Mouse (Mus musculus): ENCODE results near the gene Rem1.

Rem1 gene

GRCm38 (mm10) chr2:152626774-152627591, at the start of gene Rem1:
Rem1 (plus strand) TSS chr2:152626951.
- in situ Hi-C loops (cut with MseI, MboI) = no loop called here

GRCm38 (mm10) chr2:152580107-152580506, 46.6 kb upstream of the Rem1 start, which contains the start of gene Defb19:
Defb19 (minus strand) TSS chr2:152580312.
- in situ Hi-C loops (cut with MseI, MboI) = no loop called here

- in situ Hi-C loops (cut with MseI, MboI) = no loop called here
Observed at GRCm38 (mm10) chr2:152580612-152581011, 46.1 kb upstream of the Rem1 start.

GRCm38 (mm10) chr2:152586926-152587560, 39.7 kb upstream of the Rem1 start:
- in situ Hi-C loops (cut with MseI, MboI) = no loop called here

- in situ Hi-C loops (cut with MseI, MboI) = no loop called here
Observed at GRCm38 (mm10) chr2:152588450-152588849, 38.3 kb upstream of the Rem1 start.

GRCm38 (mm10) chr2:152589021-152589420, 37.7 kb upstream of the Rem1 start:
- in situ Hi-C loops (cut with MseI, MboI) = no loop called here

GRCm38 (mm10) chr2:152599299-152599698, 27.5 kb upstream of the Rem1 start, which contains the start of gene Defb45:
Defb45 (minus strand) TSS chr2:152599399.
- in situ Hi-C loops (cut with MseI, MboI) = no loop called here

- in situ Hi-C loops (cut with MseI, MboI) = no loop called here
Observed at GRCm38 (mm10) chr2:152600076-152600475, 26.7 kb upstream of the Rem1 start.

- in situ Hi-C loops (cut with MseI, MboI) = no loop called here
Observed at GRCm38 (mm10) chr2:152601275-152601960, 25.3 kb upstream of the Rem1 start.

- in situ Hi-C loops (cut with MseI, MboI) = no loop called here
Observed at GRCm38 (mm10) chr2:152604057-152604456, 22.7 kb upstream of the Rem1 start, which contains the start of gene Defb36. Defb36 (plus strand) TSS chr2:152604327.

GRCm38 (mm10) chr2:152607746-152608145, 19.0 kb upstream of the Rem1 start:
- in situ Hi-C loops (cut with MseI, MboI) = no loop called here

GRCm38 (mm10) chr2:152608719-152609118, 18.0 kb upstream of the Rem1 start:
- in situ Hi-C loops (cut with MseI, MboI) = no loop called here

- in situ Hi-C loops (cut with MseI, MboI) = no loop called here
Observed at GRCm38 (mm10) chr2:152612193-152612592, 14.6 kb upstream of the Rem1 start.

GRCm38 (mm10) chr2:152615563-152615962, 11.2 kb upstream of the Rem1 start:
- in situ Hi-C loops (cut with MseI, MboI) = loop anchor here (5.0 kb wide), 1 partner anchor 42 kb away; no protein-coding TSS in a partner anchor

- in situ Hi-C loops (cut with MseI, MboI) = loop anchor here (5.0 kb wide), 1 partner anchor 41 kb away; no protein-coding TSS in a partner anchor
Observed at GRCm38 (mm10) chr2:152616470-152616869, 10.3 kb upstream of the Rem1 start.

- in situ Hi-C loops (cut with MseI, MboI) = loop anchor here (5.0 kb wide), 1 partner anchor 40 kb away; no protein-coding TSS in a partner anchor
Observed at GRCm38 (mm10) chr2:152617374-152617773, 9.4 kb upstream of the Rem1 start.

- in situ Hi-C loops (cut with MseI, MboI) = no loop called here
Observed at GRCm38 (mm10) chr2:152620367-152621134, 6.2 kb upstream of the Rem1 start.

- in situ Hi-C loops (cut with MseI, MboI) = no loop called here
Observed at GRCm38 (mm10) chr2:152622151-152622550, 4.6 kb upstream of the Rem1 start.

GRCm38 (mm10) chr2:152622953-152623352, 3.8 kb upstream of the Rem1 start, which contains the start of gene Defb25:
Defb25 (minus strand) TSS chr2:152623053.
- in situ Hi-C loops (cut with MseI, MboI) = no loop called here

GRCm38 (mm10) chr2:152624566-152624965, 2.2 kb upstream of the Rem1 start:
- in situ Hi-C loops (cut with MseI, MboI) = no loop called here

GRCm38 (mm10) chr2:152625256-152625655, 1.5 kb upstream of the Rem1 start:
- in situ Hi-C loops (cut with MseI, MboI) = no loop called here
